Mouse (Mus musculus) C2C12 (cell line): ENCODE results near the gene Stk39. TPM values are rescaled to one million over a fixed set of nuclear protein-coding genes. Genes with fewer than 3 reads are reported as not detected.

Experiments used
- H3K27me3 ChIP-seq: one replicate; pipeline ENCODE4 v1.6.1; 2011; ENCODE audit not compliant: control insufficient read depth, insufficient read depth, insufficient read length
- H3K36me3 ChIP-seq: one replicate; pipeline ENCODE4 v1.6.1; 2011; ENCODE audit not compliant: control insufficient read depth, insufficient read depth
- H3K4me3 ChIP-seq: one replicate; pipeline ENCODE4 v1.5.1; 2011; ENCODE audit warnings: mild to moderate bottlenecking, control low read depth; ENCODE audit not compliant: poor library complexity, insufficient read depth, severe bottlenecking
- H3K79me2 ChIP-seq: one replicate; pipeline ENCODE4 v1.6.1; 2011; ENCODE audit not compliant: control insufficient read depth, insufficient read depth
- H3K79me3 ChIP-seq: one replicate; pipeline ENCODE4 v1.6.1; 2011; ENCODE audit warnings: low read depth, control low read depth
- H3ac ChIP-seq: one replicate; pipeline ENCODE3; 2011; ENCODE audit warnings: low read depth; ENCODE audit not compliant: control insufficient read depth, insufficient read length
- CEBPB ChIP-seq: IDR thresholded peaks from one replicate; pipeline ENCODE4 v1.6.1; 2011; ENCODE audit warnings: low read depth, mild to moderate bottlenecking, control low read depth, moderate library complexity
- CTCF ChIP-seq: IDR thresholded peaks from one replicate; pipeline ENCODE4 v1.5.1; 2011; ENCODE audit not compliant: control insufficient read depth, insufficient read depth, insufficient read length
- FOSL1 ChIP-seq: IDR thresholded peaks from one replicate; pipeline ENCODE4 v1.8.0; 2011; ENCODE audit warnings: mild to moderate bottlenecking, low read length; ENCODE audit not compliant: poor library complexity, insufficient read depth, severe bottlenecking
- MAX ChIP-seq: IDR thresholded peaks from one replicate; pipeline ENCODE4 v1.6.1; 2011; ENCODE audit warnings: mild to moderate bottlenecking, control low read depth
- MYOD1 ChIP-seq: IDR thresholded peaks from one replicate; pipeline ENCODE4 v1.6.1; 2011; ENCODE audit warnings: low read depth; ENCODE audit not compliant: control insufficient read depth, insufficient read length
- MYOG ChIP-seq: IDR thresholded peaks from one replicate; pipeline ENCODE4 v1.6.1; 2011; ENCODE audit not compliant: control insufficient read depth, insufficient read length; ENCODE audit errors: extremely low read depth
- USF1 ChIP-seq: IDR thresholded peaks from one replicate; pipeline ENCODE4 v1.6.1; 2011; ENCODE audit warnings: low read depth, mild to moderate bottlenecking, control low read depth, moderate library complexity
- polyA plus RNA-seq: library from polyadenylated mRNA; unstranded; fragments of >200 nt; fragmentation: generic; extraction: Trizol; gene quantifications from one replicate; pipeline ENCODE4 v1.2.1, GENCODE M21; 2012; ENCODE audit warnings: missing spikeins

Stk39 gene
- polyA plus RNA-seq, 1 experiment, result 11.3 TPM

DNA sequence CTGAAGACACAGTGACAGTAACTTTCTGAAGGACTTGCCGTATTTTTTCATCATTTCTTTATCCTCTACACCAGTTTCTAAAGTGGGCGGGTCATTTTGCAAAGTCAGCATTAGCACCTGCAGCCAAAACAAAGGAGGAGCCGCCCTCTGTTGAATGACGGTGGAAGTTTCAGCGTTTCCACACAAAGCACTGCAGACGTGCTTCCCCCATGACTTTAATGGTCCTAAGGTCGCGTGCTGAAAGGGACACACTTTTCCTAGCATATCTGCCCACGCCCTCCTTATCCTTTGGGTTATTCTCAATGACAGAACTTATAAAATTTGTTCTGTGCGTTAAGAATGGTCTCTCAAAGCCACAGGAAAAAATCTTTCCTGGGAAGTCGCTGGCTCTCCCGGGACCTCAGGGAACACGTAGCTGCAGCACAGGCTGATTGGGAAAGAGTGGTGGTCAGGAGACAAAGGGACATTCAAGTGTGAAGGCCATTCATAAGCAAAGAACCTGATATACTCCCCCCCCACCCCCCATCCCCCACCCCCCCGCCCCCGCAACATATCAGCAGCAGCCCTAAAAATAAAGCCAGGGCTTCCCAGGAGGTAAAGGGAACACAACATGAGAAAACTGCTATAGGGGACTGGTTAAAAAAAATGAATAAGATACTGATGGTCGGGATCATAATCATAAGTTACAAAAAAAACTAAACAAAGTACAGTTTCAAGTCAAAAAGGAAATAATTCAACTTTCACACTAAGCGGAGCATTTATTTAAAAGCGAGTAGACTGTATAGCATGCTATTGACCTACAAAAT, 105.8 kb downstream of the Stk39 start:
- no peaks in the 10 kb centered on the region for H3K79me2 ChIP-seq
- no peak overlapping the region for H3ac ChIP-seq
- no peak overlapping the region for H3K4me3 ChIP-seq
- no peaks in the 10 kb centered on the region for H3K36me3 ChIP-seq
- H3K79me3 ChIP-seq, result no peaks in the 10 kb centered on the region
- H3K27me3 ChIP-seq, result no peaks in the 10 kb centered on the region
- no peak for TF ChIP-seq MAX
- TF ChIP-seq FOSL1, result no peak
- TF ChIP-seq MYOD1, result no peak
- no peak for TF ChIP-seq CEBPB
- no peak for TF ChIP-seq CTCF
- no peak for TF ChIP-seq MYOG
- no peak for TF ChIP-seq USF1

DNA sequence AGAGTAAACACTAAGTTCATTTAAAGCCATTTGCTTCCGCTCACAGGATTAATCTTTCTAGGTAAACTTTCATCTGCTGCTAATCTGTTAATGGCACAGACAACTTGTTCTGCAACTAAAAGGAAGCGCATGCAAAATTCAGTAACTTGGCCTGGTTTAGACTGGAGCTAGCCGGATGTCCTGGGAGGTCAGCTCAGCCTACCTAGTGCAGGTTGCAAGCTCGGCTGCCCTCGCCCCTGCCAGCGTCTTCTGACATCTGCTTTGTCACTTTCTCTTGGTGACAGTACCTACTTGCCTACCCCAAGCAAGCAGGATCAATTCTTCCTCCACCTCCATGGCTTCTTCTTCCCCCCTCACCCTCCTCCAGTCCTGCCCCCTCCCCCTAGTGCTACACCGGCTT, 106.6 kb downstream of the Stk39 start:
- Histone ChIP-seq H3K27me3 (no peaks in the 10 kb centered on the region), H3K79me3 (no peaks in the 10 kb centered on the region), H3K79me2 (no peaks in the 10 kb centered on the region), H3K4me3 (no peak overlapping the region), H3K36me3 (no peaks in the 10 kb centered on the region), H3ac (no peak overlapping the region)
- TF ChIP-seq MYOG, result no peak
- TF ChIP-seq CTCF, result no peak

DNA sequence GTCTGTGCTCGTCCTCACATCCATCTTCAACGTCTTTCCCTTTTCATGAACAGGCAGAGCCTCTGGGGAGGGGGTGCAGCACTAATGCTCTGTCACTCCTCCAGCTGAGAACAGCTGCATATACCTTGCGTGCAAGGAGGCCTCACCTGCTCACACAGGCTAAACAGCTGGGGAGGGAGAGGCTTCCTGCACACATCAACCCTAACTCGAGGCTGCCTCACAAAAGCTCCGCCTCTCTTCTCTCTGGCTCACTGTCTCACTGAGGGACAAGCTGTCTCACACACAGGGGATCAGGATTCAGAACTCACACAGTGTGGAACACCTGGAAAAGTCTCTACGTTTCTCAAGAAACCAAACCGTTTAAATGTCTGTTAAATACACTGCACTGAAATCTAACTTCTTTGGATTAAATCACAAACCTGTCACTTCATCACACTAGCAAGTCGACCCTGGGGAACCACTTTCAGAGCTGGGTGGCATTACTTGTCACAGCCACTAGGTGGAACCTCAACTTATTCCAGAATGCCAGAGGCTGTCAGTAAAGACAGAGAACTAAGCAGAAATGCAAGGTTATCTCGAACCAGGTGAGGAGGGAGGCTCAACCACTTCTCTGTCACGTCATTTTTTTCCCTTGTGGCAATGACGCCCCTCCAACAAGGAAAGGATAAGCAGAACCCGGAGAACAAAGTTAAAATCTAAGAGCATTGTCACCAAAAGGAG, 107.7 kb downstream of the Stk39 start:
- H3K79me3 ChIP-seq, result no peaks in the 10 kb centered on the region
- no peak overlapping the region for H3ac ChIP-seq
- no peaks in the 10 kb centered on the region for H3K36me3 ChIP-seq
- H3K79me2 ChIP-seq, result no peaks in the 10 kb centered on the region
- no peaks in the 10 kb centered on the region for H3K27me3 ChIP-seq
- no peak overlapping the region for H3K4me3 ChIP-seq
- TF ChIP-seq CEBPB (no peak), CTCF (peak; percentile 11), MYOG (no peak)

DNA sequence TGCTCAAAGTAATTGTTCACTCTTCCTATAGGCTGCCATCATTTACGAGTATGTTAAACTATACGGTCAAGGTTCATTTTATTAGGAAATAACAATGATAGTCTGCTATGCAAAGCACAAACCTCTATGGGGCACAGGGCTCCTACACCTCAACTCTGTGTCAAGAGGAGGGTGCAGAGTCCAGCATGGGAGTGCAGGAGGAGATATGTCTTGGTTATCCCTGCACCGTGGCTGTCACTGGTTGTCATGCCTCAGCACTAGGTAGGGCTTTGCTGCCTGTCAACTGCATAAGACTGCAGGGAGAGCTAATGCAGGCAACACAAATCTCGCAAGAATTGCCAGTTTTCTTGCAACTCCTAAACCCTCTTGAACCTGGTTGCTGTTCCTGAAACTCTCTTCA, 108.9 kb downstream of the Stk39 start:
- no peak overlapping the region for H3K4me3 ChIP-seq
- no peaks in the 10 kb centered on the region for H3K36me3 ChIP-seq
- H3K27me3 ChIP-seq, result no peaks in the 10 kb centered on the region
- H3K79me2 ChIP-seq, result no peaks in the 10 kb centered on the region
- H3ac ChIP-seq, result no peak overlapping the region
- TF ChIP-seq MYOG (no peak), MAX (no peak), USF1 (no peak), MYOD1 (no peak), FOSL1 (no peak), CEBPB (no peak), CTCF (no peak)
- no peaks in the 10 kb centered on the region for H3K79me3 ChIP-seq

DNA sequence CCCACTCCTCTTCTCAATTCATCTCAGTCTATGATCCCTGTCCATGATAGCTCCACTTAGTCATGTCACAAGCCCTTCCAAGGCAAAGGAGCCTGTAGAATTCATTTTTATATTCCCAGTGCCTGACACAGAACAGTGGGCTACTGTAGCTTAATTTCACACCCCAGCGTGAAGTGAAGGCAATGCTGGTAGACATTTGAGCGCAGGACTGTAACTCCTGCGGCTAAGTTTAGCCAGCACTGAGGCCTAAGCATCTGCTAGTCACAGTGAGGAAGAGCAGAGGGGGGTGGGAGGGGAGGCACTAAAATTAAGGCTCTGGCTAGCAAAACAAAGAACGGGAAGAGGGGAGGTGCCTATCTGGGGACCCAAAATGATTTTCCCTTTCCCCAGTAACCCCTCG, 110.4 kb downstream of the Stk39 start:
- Histone ChIP-seq H3K36me3 (no peaks in the 10 kb centered on the region), H3K79me2 (no peaks in the 10 kb centered on the region), H3K27me3 (no peaks in the 10 kb centered on the region), H3K4me3 (no peak overlapping the region), H3ac (no peak overlapping the region), H3K79me3 (no peaks in the 10 kb centered on the region)
- TF ChIP-seq USF1 (no peak), MYOG (no peak), CEBPB (no peak), CTCF (no peak), MAX (no peak), MYOD1 (no peak), FOSL1 (no peak)

DNA sequence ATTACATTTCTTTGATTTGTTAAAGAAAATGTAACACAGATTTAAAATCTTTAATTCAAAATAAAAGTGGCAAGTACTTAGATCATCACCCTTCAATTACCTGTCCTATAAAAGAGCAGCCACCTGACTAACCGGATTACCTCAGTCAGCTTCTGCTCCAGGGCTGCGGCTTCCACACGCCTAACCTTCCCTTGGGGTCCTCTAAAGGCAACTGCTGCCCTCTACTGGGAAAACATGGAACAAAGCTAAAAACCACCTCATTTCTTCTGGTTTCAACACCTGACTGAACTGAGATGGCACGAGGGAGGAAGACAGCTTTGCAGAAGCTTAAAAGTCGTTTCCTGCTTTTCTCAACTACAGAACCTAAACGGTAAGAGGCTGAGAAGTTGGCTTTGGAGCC, 121.4 kb downstream of the Stk39 start:
- no peaks in the 10 kb centered on the region for H3K79me2 ChIP-seq
- H3K4me3 ChIP-seq, result no peak overlapping the region
- no peaks in the 10 kb centered on the region for H3K27me3 ChIP-seq
- H3K79me3 ChIP-seq, result no peaks in the 10 kb centered on the region
- H3ac ChIP-seq, result no peak overlapping the region
- no peaks in the 10 kb centered on the region for H3K36me3 ChIP-seq
- TF ChIP-seq CEBPB, result no peak
- TF ChIP-seq CTCF, result peak; percentile 45
